Mouse (Mus musculus): ENCODE measurements around the gene A2m.

Gene A2m

GRCm38 (mm10) chr6:121635076-121635475 lies at the start of gene A2m:
A2m (plus strand) TSS chr6:121635376.
- DNase-seq (ENCODE audit: low read depth), result no peak

- DNase-seq (ENCODE audit: low read depth), result no peak
These were observed 45.0 kb upstream of the A2m start for GRCm38 (mm10) chr6:121590131-121590530.

GRCm38 (mm10) chr6:121600927-121601326 lies 34.2 kb upstream of the A2m start:
- DNase-seq (ENCODE audit: low read depth), result no peak

GRCm38 (mm10) chr6:121607861-121608260 lies 27.3 kb upstream of the A2m start:
- DNase-seq (ENCODE audit: low read depth), result no peak

- no peak for DNase-seq (ENCODE audit: low read depth)
These were observed 23.4 kb upstream of the A2m start for GRCm38 (mm10) chr6:121611796-121612195.

GRCm38 (mm10) chr6:121617476-121617875 lies 17.7 kb upstream of the A2m start:
- no peak for DNase-seq (ENCODE audit: low read depth)

GRCm38 (mm10) chr6:121622525-121622924 lies 12.7 kb upstream of the A2m start:
- no peak for DNase-seq (ENCODE audit: low read depth)

- no peak for DNase-seq (ENCODE audit: low read depth)
These were observed 656 bp upstream of the A2m start for GRCm38 (mm10) chr6:121634520-121634919.

- DNase-seq (ENCODE audit: low read depth), result no peak
These were observed 749 bp downstream of the A2m start for GRCm38 (mm10) chr6:121635878-121636371.

GRCm38 (mm10) chr6:121648499-121648898 lies 13.3 kb downstream of the A2m start:
- no peak for DNase-seq (ENCODE audit: low read depth)
